Mouse (Mus musculus): ENCODE data around the gene Msi1.

Gene Msi1

DNA sequence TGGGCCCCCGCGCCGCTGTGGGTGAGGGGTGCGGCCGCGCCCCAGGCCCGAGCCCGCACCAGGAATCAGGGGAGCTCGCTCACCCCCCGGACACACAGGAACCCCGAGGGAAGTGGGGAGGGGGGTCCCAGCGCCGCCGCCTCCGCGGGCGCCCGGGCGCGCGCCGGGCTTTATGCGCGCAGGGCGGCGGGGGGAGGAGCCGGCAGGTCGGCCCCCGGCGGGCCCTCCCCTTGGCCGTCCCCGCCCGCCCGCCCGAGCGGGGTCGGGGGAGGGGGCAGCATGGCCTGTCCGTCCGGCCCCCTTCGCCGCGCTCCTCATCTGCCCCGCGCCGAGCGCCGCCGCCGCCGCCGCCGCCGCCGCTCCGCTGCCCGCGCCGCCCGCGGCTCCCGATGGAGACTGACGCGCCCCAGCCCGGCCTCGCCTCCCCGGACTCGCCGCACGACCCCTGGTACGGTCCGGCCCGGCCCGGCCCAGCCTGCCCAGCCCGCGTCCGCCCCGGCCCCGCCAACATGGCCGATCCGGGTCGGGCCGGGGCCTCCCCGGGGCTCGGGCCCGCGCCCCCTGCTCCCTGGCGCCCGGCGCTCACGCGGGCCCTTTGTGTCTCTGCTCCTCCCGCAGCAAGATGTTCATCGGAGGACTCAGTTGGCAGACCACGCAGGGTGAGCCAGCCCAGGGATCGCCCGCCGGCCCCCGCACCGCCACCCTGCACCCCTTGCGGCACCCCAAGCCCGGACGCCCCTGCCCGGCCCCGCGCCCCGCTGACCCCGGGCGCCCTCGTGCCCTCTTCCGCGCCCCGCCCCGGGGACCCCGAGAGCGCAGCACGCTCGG, at the start of gene Msi1:
TSS of gene Msi1 (plus strand) at position 241 of the 828 bp plus-strand sequence.
- peak; percentile 57 for DNase-seq

DNA sequence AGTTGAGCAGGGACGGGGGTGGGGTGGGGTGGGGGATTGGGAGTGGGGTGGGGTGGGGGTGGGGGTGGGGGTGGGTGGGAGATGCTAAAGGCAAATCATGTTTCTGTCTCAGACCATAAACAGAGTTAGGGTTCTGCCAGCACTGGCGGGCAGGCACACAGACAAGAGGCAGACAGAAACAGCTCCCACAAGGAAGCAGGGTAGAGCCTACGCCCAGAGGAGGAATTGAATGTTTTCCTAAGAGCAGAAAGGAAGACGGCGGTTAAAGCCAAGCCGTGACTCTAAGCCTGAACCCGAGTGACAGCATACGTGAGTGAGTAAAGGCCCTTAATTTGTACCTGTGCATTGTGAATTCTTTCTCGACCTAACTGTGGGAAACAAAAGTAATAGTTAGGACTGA, 37.5 kb upstream of the Msi1 start:
- no peak for DNase-seq

DNA sequence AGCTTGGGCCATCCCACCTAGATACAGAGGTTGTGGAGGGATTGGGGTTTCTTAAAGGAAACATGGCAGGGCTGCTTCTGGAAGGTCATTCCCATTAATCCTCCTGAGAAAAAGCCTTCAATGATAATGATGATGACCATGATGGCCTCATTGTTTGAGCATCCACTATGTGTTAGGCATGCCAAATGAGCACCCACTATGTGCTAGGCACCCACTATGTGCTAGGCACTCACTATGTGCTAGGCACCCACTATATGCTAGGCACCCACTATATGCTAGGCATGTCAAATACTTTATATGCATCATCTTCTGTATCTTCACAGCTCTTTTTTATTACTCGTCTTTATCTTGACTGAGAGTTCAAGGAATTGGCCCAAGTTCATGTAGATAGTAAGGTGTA, 36.4 kb upstream of the Msi1 start:
- no peak for DNase-seq

DNA sequence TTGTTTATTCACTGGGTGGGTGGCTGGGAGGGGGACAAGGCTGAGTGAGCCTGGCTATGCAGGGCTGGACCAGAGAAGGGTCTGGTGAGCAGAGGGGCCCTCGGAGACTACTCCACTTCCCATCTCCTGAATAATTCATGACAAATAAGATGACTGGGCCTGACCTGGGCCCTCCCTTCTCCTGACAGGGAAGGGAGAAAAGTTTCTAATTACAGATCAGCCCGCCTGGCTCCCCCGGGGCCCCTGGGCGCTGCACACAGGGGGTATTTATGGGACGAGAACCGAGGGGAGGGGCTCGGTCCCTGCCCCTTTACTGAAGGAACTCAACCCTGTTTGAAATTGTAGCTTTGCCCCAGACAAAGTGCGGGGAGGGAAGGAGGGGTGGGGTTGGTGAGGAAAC, 35.2 kb upstream of the Msi1 start:
- DNase-seq = no peak

DNA sequence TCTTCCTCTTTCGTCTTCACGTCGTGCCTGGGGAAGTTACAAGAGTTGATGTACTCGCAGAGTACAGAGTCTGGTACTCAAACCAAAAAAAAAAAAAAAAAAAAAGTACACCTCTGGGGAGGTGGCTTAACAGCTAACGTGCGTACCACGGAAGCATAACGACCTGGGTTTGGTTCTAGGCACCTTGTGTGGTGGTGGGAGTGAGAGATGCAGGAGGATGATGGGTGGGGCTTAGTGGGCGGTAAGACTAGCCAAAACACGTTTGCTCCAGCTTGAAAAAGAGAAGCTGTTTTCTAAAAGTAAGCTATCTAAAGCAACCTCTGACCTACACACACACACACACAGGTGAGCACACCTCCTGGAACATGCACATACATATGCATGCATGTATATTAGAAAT, 34.6 kb upstream of the Msi1 start:
- DNase-seq = no peak

DNA sequence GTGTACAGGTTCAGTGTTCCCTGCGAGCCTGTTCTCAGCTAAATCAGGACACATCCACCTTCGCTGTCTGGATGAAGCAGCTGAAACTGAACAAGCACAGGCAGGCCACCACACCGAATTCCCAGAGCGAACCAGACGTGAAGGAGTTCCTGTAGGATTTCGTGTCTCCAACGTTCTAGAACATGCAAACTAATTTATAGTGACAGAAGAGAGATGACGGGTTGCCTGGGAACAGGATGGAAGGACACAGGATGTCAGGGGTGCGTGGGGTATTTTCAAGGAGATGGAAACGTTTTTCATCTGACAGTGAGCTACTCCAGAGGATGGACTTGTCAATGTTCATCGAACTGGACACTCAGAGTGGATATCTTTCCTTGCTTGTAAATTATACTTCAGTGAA, 32.7 kb upstream of the Msi1 start:
- DNase-seq = no peak

DNA sequence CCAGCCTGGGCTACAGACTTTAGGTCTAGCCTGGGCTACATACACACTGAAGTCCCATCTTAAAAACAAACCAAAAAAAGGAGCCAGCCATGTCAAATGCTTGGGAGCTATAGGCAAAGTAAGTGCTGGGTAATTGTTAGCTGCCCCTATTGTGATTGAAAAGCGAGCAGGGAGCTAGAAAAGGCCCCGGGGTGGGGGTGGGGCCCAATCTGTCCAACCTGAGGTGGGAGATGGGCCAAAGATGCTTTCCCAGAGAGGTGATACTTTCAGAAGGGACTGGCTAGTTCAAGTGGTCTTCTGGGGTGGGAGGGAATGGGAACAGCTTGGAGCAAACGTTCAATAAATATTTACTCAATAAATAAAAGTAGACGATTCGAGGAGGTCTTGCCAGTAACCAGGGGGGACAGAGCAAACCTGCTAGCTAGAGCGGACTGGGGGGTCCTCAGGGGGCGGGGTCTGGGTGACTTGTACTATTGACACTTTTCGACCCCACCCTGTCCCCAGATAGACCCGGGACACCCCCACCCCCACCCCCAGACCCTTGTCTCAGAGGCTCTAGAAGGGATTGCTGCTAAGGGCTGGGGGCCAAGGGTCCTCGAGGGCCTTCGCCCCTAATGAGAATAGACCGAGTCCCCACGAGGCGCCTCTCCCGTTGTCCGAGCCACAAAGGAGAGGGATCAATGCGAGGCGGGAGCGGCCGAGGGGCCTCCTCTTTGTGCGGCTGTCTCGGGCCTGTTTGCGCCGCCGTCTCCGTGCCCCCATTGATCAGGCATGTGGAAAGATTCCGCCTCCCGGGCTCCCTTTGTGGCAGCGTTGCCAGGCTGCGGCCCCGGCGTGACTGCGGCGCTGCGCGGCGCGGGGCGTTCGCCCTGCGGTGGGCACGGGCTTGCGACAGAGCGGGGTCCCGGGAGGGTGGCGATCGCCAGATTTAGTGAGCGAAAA, 31.3 kb upstream of the Msi1 start:
- DNase-seq = peak; percentile 31

DNA sequence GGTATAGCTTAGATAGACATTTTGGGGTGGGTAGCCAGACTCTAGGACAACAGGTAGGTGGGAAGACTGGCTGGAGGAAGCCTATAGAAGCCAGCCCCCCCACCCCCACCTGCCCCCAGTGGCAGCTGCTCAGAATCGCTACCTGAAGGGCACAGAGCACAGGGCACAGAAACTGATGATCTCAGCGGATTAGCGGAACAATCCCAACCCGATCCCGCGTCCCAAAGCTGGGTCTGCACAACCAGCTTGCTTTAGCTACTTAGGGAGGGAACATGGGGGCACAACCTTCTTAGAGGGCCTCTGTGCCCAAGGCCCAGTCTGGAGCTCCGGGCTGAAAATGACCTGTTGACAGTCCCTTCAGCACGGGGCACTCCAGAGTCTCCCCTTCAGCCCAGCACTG, 27.3 kb upstream of the Msi1 start:
- DNase-seq = no peak

DNA sequence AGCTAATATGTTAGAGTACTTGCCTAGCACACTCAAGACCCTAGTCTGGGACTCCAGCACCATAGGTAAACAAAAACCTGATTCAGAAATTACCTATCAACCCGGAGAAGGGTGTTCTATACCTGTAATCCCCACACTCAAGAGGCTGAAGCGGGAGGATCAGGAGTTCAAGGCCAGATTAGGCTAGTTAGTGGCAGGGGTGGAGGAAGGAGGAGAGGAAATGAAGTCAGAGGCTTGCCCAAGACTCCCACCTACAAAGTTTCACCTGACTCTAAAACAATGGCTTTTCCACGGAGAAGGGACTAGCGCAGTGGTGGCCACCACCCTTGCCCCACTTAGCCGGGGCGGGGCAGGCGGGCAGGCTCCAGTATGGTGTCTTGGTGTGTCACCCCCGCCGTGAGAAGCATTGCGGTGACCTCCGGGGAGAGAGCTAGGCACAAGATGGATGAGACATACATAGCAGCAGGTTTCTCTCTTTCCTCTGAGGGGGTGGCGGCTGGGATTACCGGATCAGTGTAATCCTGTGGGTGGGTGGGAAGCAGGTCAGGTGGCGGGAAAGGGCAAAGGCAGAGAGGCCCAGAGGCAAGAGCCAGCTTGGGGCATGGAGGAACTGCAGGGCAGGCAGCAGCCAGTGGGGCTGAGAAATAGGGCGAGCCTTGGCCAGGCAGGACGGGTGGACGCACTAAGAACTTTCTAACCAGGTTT, 25.8 kb upstream of the Msi1 start:
- DNase-seq = no peak

DNA sequence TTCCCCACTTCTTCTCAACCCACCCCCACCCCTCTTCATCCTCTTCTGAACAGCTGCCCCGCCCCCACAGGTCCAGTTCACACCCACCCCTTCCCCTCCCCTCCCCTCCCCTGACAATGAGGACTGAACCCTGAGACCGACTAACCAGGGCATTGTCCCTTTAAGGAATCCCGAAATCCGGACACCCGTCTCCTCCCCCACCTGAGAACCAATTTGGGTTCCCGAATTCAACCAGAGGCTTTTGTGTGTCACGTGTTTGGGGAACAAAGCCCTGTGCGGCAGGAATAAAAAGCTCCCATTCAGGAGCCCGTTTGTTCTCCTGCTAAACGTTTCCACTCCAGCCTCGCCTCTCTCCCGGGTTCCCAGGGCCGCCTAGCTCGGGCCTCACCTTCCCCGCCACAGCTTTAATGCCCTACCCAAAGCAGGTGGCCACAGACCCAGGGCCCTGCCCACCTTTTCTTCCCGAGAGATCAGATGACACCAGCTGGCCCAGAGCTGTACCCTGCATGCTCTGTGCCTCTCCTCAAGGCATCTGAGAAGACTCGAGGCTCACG, 25.1 kb upstream of the Msi1 start:
- DNase-seq = no peak

DNA sequence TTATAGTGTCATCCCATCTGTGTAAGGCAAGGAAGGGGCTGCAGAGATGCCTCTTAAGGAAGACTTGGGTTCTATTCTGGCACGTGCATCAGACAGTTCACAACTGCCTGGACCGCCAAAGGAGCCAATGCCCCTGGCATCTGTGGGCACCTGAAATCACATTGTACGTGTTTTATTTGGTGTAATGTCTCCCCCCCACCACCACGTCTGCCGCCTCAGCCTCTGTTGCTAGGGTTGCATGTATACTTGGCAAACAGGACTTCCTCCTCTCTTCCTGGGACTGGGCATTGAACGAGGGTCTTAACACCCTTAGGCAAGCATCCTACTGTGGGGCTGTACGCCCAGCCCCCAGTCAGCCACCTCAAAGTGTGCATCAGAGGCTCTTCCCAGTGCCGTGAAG, 24.2 kb upstream of the Msi1 start:
- no peak for DNase-seq

DNA sequence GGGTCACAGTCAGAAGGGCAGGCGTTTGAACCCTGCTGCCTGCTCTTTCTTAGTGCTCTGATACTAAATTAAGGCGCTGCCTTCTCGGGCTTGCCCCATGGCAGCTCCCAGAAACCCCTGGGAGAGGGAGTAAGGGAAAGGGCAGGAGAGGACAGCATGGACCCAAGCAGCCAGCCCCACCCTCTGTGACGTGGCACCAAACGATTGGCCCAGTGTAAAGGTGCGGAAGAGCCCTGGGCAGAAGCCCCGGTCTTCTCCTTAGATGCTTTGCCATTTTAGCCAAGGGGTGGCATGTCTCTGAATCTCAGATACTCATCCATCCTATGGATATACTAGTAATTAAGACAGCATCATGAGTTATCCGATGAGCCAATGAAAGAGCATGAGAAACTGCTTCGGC, 21.3 kb upstream of the Msi1 start:
- DNase-seq = peak; percentile 48

DNA sequence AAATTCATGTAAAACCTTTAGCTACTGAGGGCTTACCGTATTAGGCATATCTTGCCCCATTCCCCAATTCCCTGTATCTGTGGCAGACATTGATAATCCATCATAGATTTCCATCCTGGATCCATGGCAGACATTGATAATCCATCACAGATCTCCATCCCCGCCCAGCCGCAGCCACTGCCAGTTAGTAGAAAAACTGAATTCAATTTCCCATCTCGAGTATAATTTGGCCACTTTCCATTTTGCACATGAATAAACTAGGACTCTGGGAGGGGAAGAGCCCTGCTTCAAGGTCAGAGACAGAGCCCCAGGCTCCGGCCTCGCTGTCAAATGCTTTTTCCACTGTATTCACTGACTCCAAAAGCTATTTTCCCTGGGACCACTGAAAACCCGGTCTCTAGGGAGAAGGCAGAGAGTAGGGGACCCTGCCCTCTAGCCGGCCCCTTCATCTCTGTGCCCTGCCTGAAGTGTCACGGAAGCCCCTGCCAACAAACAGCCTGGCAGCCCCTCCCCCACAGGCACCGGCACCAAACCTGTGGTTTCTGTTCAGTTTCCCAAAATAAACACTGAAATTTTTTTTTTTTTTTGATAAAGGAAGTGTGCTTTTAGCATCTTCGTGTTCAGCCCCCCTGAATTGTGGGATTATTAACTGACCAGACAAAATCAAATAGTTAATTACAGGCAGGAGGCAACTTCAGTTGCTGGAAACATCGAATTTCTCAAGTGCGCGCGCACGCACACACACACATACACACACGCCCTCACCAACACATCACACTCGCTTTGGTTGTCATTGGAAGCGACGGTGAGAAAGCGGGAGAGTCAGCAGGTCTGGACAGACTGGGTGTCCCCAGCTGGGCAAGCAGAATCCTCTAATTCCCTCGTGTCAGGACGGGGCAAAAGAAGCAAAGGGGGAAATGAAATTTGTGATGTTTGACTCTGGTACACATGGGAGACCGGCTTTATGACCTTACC, 14.0 kb upstream of the Msi1 start:
- DNase-seq = no peak

DNA sequence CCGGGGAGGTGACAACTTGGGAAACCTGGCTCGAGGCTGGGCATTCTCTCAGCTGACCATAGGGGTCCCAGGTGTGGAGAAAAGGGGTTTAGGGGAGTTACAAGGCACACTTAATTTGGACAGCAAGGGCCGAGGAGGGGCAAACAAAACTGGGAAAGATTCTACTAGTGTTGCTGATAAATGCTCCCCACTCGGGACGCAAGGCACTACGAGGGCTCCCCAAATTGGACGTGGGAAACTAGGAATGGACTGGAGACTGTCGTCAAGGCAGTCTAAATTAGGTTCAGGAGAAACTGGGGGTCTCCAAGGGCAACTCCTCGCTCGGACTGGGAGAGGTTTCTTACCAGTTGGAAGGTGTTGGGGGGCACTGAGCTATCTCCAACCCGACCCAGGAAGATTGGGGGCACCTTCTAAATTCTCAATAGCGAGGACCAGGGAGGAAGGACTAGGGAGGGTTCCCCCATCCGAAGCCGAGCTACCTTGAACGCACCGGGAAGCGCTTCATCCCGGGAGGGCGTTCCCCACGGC, 504 bp upstream of the Msi1 start:
- DNase-seq = no peak

DNA sequence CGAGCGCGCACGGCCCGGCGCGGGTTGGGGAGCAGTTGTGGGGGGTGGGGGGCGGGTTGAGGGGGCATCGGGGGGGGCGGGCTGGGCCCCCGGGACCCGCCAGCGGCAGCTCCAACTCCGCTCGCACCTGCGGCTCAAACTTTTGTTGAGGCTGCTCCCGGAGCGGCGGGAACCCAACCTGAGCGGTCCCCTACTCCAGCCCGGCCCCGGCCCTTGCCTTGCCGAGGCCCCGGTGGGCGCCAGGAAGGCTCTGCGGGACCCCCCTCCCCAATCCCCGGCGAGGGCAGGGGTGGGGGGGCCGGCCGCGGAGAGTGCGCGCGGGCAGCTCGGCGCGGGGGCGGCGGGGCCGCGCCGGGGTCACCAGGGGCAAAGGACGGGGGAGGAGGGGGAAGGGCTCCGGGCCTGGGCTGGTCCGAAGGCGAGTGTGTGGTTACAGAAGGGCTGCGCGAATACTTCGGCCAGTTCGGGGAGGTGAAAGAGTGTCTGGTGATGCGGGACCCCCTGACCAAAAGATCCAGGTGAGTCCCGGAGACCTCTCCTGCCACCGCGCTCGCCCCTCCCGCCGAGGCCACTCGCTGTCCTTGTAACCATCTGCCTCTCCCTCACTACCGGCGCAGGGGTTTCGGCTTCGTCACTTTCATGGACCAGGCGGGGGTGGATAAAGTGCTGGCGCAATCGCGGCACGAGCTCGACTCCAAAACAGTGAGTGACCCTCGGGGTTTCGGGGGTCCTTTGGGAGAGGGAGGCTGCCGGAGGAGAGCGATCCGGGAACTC, 975 bp downstream of the Msi1 start:
- DNase-seq = peak; percentile 43

DNA sequence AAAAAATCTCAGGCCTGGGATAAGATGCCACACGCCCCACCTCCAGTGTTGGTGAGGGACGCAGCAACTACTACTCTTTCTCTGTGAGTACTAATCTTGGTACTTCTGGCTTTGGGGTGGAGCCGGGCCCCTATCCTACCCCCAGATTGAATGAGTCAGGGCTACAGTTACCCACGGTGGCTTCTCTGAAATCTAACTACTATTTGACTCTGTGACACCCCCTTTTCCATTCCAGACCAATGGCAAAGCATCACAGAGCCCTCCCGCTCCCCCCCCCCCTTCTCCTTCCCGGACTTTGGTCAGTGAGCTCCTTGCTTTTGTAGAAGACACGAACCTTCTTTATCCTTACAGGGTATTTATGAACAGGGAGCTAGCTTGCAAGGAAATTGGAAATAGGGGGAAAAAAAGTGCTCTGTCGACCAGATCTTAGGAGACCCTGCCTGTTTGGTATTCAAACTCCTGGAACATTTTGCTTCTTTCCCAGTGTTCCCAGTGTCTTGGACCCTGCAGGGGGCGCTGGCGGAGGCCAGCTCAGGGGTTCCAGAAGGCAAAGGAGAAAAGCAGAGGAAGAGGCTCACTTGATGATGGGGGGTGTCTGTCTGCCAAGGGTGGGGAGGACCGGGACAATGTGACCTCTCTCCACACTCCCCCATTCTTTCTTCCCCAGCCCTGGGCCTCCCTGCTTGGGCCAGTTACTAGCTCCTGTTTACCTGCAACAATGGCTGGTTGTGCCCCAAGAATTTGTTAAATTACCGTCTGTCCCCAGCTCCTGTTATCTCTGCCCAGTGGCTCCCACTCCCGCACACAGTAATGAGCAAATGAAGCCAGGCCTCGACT, 1.9 kb downstream of the Msi1 start:
- peak; percentile 49 for DNase-seq

DNA sequence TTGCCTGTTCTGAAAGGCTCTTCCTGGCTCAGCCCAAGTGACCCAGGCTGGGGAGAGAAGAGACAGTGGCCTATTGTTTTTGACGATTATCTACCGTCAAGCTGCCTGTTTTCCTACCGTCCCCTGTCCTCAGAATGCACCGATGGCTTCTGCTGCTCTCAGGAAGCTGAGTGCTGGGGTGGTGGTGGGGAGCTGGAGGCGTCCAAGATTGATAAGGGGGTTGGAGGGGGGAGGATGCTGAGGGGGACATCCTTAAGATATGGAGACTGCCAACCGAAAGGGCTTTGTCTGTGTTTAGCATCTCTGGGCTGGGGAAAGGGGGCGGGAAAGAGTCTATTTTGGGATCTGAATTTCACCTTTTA, 2.5 kb downstream of the Msi1 start:
- DNase-seq = no peak

DNA sequence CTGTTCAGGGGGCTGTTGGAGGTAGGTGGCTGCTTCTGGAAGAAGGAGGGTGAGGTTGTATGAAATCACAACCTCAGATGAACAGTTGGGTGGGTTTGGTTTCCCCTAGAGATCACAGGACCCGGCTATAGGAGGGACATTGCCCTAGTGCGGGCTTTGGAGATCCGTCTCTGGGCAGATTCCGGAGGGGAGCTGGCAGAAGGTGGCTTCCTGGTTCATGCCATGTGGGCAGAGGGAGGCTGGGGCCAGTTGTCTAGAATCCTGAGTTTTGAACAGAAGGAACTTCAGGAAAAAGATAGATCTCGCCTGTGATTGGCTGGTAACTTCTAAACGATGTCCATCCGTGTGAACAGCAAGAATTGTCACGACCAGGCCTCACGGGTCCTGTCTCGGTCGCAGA, 3.0 kb downstream of the Msi1 start:
- DNase-seq = no peak

DNA sequence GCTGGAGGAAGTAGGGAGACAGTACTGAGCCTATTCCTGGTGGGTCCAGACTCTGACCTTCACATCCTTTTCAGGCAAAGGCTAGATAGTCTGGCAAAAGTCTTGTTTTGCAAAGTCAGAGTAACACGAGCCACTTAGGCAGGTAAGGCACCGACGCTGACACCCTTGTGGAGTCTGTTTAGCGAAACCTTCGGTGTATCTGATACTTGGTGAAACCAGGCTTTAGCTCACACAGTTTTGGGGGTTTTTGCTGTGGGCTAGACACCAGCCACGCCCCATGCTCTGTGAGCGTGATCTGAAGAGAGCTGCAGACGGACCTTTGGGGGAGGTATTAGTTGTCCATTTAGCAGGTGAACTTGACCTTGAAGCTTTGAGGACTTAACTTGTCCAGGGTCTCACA, 3.8 kb downstream of the Msi1 start:
- no peak for DNase-seq

Measured in kidney, postnatal 10 days (tissue).